Mouse (Mus musculus) limb, embryonic 14.5 days (tissue): Measurements from ENCODE around the gene Gpr137. TPM values are rescaled to one million over a fixed set of nuclear protein-coding genes. Genes with fewer than 3 reads are reported as not detected.

Experiments used
- ATAC-seq: fragments of 200-750 bp; cut with Nextera tagmentation; 2 replicates; pipeline ENCODE4 v1.8.0; 2017; ENCODE audit warnings: low read depth, moderate number of reproducible peaks, moderate TSS enrichment; ENCODE audit not compliant: low FRiP score
- DNase-seq: peaks from one replicate; pipeline ENCODE4 v3.0.0-alpha.2; 2015; ENCODE audit warnings: low spot score
- H3K27ac ChIP-seq: fragments of 300-500 bp; sonication (generic); replicated peaks from 2 replicates; pipeline ENCODE4 v1.5.1; 2014; ENCODE audit warnings: low read depth, mild to moderate bottlenecking, low read length, moderate library complexity, mixed read lengths
- H3K27me3 ChIP-seq: fragments of 300-500 bp; sonication (generic); 2 replicates; pipeline ENCODE4 v1.6.1; 2014; ENCODE audit warnings: low read length, mixed read lengths; ENCODE audit not compliant: control insufficient read depth, insufficient read depth
- H3K36me3 ChIP-seq: fragments of 300-500 bp; sonication (generic); 2 replicates; pipeline ENCODE4 v1.6.1; 2014; ENCODE audit warnings: mild to moderate bottlenecking, low read length, moderate library complexity, mixed read lengths; ENCODE audit not compliant: control insufficient read depth, insufficient read depth
- H3K4me1 ChIP-seq: fragments of 300-500 bp; sonication (generic); 2 replicates; pipeline ENCODE4 v1.6.1; 2014; ENCODE audit warnings: antibody characterized with exemption, low read length, mixed read lengths; ENCODE audit not compliant: control insufficient read depth, insufficient read depth
- H3K4me2 ChIP-seq: fragments of 300-500 bp; sonication (generic); replicated peaks from 2 replicates; pipeline ENCODE4 v1.6.1; 2014; ENCODE audit warnings: low read depth, mild to moderate bottlenecking, low read length, moderate library complexity; ENCODE audit not compliant: severe bottlenecking
- H3K4me3 ChIP-seq: fragments of 300-500 bp; sonication (generic); replicated peaks from 2 replicates; pipeline ENCODE4 v1.5.1; 2014; ENCODE audit warnings: low read length
- H3K9ac ChIP-seq: fragments of 300-500 bp; sonication (generic); 2 replicates; pipeline ENCODE4 v1.6.1; 2014; ENCODE audit warnings: mild to moderate bottlenecking, low read depth, low read length, moderate library complexity; ENCODE audit not compliant: severe bottlenecking
- H3K9me3 ChIP-seq: fragments of 300-500 bp; sonication (generic); 2 replicates; pipeline ENCODE4 v1.6.1; 2016; ENCODE audit warnings: low read length; ENCODE audit not compliant: control insufficient read depth
- POLR2A ChIP-seq: fragments of 200-500 bp; IDR thresholded peaks from 2 replicates; pipeline ENCODE4 v1.8.0; 2012; ENCODE audit warnings: inconsistent platforms, mild to moderate bottlenecking, moderate library complexity, borderline replicate concordance; ENCODE audit not compliant: insufficient read depth, insufficient read length; ENCODE audit errors: extremely low read depth
- WGBS: fragments of 180-500 bp; shearing (Covaris S2); extraction: QIAGEN DNeasy Blood & Tissue Kit; methylation state at CpG from one replicate; pipeline ENCODE4 v1.1.7; 2014; 5-methylcytosine and 5-hydroxymethylcytosine counted together
- polyA plus RNA-seq, 2 experiments: library from polyadenylated mRNA; depleted of rRNA in 1 of 2; stranded (reverse) in 1 of 2; unstranded in 1 of 2; fragments of >200 nt; fragmentation: Nextera tagmentation in 1 of 2; extraction: Ambion mirVana in 1 of 2; gene quantifications; 2 replicates each; pipeline versions ENCODE4 v1.2.1 to v1.2.3; 2012 to 2014

Gene Gpr137
- polyA plus RNA-seq, 2 experiments = 28.5 to 56.8 TPM

- H3K4me2 ChIP-seq = no peak overlapping the region
- H3K4me3 ChIP-seq = no peak overlapping the region
- ATAC-seq (no peak), DNase-seq (no peak)
- no peak for TF ChIP-seq POLR2A
- H3K27me3 ChIP-seq = no peaks in the 10 kb centered on the region
- peaks cover 28% of the 10 kb centered on the region for H3K4me1 ChIP-seq
- 0 out of 2 replicates have a peak, but pooled peaks cover 2% of the 10 kb centered on the region for H3K36me3 ChIP-seq
- H3K27ac ChIP-seq = no peak overlapping the region
- no peak overlapping the region for H3K9ac ChIP-seq
- WGBS = 83% methylated on average over 13 of the region's 13 CpGs
- no peaks in the 10 kb centered on the region for H3K9me3 ChIP-seq
Measured at GRCm38 (mm10) chr19:6972247-6972917, 30.1 kb upstream of the Gpr137 start.

GRCm38 (mm10) chr19:6971644-6972043 lies 29.4 kb upstream of the Gpr137 start:
- DNase-seq = no peak
- Histone ChIP-seq H3K27me3 (no peaks in the 10 kb centered on the region), H3K9ac (no peak overlapping the region), H3K4me2 (no peak overlapping the region), H3K9me3 (no peaks in the 10 kb centered on the region), H3K27ac (no peak overlapping the region), H3K36me3 (no peaks in the 10 kb centered on the region), H3K4me1 (peaks cover 27% of the 10 kb centered on the region), H3K4me3 (no peak overlapping the region)
- no peak for TF ChIP-seq POLR2A
- WGBS = 32% methylated on average over 6 of the region's 6 CpGs
- no peak for ATAC-seq

DNA sequence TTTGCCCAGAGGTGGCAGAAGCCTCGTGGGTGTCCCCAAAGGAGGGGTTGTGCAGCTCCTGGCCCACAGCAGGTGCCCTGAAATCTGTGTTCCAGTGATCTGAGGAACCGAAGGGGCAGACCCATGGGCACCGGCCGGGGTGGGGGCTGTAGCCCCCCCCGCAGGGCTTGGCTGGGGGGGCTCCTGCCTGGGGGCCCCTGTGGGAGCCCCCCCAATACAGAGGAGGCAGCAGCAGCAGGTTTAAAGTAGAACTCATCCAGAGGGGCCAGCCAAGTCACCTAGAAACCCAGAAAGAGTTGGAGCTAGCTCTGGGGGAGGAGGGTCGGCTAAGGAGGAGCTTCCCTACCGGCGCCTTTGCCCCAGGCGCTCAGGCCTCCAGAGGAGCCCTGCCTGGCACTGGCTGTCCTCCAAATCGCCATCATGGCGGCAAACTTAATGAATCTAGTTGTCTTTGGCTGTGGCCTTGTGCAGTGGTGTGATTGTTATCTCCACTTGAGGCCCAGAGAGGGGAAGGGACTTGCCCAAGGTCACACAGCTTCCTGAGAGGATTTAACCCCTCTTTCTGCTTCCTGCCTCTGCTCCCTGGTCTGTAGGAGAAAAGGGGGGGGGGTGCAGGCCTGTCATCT lies 28.3 kb upstream of the Gpr137 start:
- peak overlapping the region; percentile 61 for H3K4me2 ChIP-seq
- H3K9ac ChIP-seq = 0 out of 2 replicates have a peak overlapping the region, but pooled peaks have one; percentile 63
- H3K4me3 ChIP-seq = peak overlapping the region; percentile 61
- no peaks in the 10 kb centered on the region for H3K9me3 ChIP-seq
- TF ChIP-seq POLR2A = no peak
- peaks cover 21% of the 10 kb centered on the region for H3K4me1 ChIP-seq
- WGBS = 22% methylated on average over 11 of the region's 11 CpGs
- H3K27me3 ChIP-seq = no peaks in the 10 kb centered on the region
- no peak for ATAC-seq
- no peak overlapping the region for H3K27ac ChIP-seq
- peaks cover 10% of the 10 kb centered on the region for H3K36me3 ChIP-seq
- no peak for DNase-seq

- Histone ChIP-seq H3K27me3 (no peaks in the 10 kb centered on the region), H3K36me3 (peaks cover 18% of the 10 kb centered on the region), H3K4me2 (peak overlapping the region; percentile 61), H3K9me3 (no peaks in the 10 kb centered on the region), H3K27ac (no peak overlapping the region), H3K9ac (peak overlapping the region; percentile 63), H3K4me1 (peaks cover 21% of the 10 kb centered on the region), H3K4me3 (peak overlapping the region; percentile 61)
- peak; percentile 73 for ATAC-seq
- WGBS = under 1% methylated on average over 44 of the region's 55 CpGs
- peak; percentile 69; the same call in 1 of the 2 replicates for TF ChIP-seq POLR2A
- DNase-seq = peak; percentile 30
Measured at GRCm38 (mm10) chr19:6969665-6970381, 27.5 kb upstream of the Gpr137 start.

DNA sequence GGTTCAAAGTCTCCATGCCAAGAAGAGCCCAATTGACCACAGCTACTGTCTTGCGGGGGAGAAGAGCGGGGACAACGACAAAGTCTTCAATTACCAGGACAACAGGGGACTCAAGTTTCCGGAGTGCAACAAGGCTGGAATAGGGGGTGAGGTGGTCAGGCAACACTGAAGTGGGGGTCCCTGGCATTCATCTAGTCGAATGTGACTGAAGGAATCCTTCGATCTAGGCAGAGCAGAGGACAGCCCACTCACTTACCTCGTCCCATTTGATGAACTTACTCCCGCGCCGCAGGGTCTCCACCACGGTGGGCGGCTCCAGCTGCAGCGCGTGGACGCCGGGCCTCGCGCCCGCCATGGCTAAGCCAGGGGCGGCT lies 27.0 kb upstream of the Gpr137 start:
- no peaks in the 10 kb centered on the region for H3K9me3 ChIP-seq
- H3K9ac ChIP-seq = peak overlapping the region; percentile 63
- DNase-seq = peak; percentile 39
- no peak overlapping the region for H3K27ac ChIP-seq
- peak overlapping the region; percentile 61 for H3K4me2 ChIP-seq
- no peak for TF ChIP-seq POLR2A
- WGBS = 1% methylated on average over 12 of the region's 20 CpGs
- H3K4me1 ChIP-seq = peaks cover 21% of the 10 kb centered on the region
- peaks cover 23% of the 10 kb centered on the region for H3K36me3 ChIP-seq
- peak overlapping the region; percentile 61 for H3K4me3 ChIP-seq
- ATAC-seq = peak; percentile 46
- H3K27me3 ChIP-seq = no peaks in the 10 kb centered on the region
